Mouse (Mus musculus): ENCODE data around the gene Ntng1.

The Ntng1 gene

DNA sequence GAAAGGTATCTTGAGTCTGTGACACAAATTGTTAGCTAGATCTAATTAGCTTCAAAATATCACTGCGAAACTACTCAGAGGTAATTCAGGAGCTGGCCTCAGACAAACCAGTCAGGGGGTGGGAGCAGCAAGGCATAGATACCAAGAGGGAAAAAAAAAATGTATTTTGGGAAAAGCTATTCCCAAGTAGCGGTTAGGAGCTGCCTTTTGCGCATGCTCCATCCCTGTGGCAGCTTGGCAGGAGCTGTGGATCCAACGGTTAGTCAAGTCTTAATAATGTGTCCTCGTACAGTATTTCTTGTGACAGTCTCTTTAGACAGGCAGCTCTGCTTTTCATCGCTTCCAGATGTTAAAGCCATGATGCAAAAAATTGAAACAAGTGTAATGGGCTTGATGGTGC lies 87.9 kb downstream of the Ntng1 start:
- in situ Hi-C loops (cut with MboI, MseI), result no loop called here

DNA sequence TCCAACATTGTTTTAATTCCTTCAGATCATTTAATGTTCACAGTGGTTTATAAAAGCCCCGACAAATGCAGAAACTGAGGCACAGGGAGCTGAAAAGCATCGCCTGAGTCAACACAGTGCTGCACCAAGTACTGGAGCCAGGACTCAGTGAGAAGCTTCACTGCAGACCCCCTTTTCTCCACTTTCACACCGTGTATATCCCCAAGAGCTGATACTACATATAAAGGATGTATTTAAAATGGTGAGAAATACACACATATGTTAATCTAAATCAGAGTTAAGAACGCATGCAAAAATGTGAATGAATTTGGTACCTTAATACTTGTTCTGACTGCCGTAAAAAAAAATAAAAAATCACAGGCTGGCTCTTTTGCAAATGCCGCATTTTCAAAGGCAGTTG lies 88.4 kb downstream of the Ntng1 start:
- in situ Hi-C loops (cut with MboI, MseI), result no loop called here

DNA sequence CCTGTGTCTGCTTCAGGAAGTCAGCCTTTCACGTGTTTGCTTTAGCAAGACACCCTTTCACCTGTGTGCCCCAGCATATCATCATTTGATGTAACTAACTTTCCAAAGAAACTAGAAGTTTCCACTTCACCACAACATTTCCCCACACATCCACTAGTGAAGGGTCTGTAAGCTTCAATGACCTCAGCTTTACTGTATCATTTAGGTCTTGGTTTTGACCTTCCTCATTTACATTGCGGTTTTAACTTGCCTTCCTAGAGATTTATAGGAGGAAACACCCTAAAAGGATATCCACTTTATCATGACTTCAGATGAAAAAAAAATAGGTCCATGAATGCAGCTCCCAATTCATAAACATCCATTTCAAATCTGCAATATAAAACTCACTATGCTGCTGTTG lies 89.7 kb downstream of the Ntng1 start:
- in situ Hi-C loops (cut with MboI, MseI), result loop anchor here (5.0 kb wide), 1 partner anchor 728 kb away; no protein-coding TSS in a partner anchor

GRCm38 (mm10) chr3:110048152-110048551 lies 95.7 kb downstream of the Ntng1 start:
- in situ Hi-C loops (cut with MboI, MseI), result no loop called here

DNA sequence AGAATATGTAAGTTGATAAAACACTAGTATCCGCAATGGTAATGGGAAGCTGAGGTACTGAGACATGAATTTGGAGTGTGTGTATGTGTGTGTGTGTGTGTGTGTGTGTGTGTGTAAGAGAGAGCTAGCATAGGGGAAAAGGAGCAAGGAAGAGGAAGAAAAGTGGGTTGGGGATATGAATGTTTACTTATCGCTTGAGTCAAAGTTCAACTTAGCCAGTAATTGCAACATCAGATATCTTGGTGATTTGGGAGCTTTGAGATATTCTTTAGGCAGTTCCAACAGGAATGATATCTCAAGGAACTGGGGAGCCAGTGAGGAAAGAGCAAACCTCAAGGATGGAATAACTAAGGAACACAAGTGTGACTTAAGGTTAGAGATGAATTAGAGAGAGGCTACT lies 97.1 kb downstream of the Ntng1 start:
- in situ Hi-C loops (cut with MboI, MseI), result no loop called here

DNA sequence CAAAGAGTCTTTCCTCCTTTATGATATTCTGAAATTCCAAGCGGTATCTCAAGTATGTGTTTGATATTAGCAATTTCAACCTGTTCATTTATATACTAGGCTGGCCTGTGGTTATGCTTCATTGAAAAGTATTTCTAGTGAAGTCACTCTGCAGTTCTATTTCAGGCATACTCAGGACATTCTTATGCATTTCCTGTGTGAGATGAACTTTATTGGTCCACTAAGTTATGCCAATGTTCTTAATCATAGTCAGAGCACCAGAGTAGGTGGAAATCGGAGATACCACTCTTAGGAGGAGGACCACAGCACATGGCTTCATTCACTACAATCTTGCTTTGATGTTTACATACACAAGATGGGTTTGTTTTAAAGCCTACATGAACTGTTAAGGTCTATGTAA lies 99.6 kb downstream of the Ntng1 start:
- in situ Hi-C loops (cut with MboI, MseI), result no loop called here

DNA sequence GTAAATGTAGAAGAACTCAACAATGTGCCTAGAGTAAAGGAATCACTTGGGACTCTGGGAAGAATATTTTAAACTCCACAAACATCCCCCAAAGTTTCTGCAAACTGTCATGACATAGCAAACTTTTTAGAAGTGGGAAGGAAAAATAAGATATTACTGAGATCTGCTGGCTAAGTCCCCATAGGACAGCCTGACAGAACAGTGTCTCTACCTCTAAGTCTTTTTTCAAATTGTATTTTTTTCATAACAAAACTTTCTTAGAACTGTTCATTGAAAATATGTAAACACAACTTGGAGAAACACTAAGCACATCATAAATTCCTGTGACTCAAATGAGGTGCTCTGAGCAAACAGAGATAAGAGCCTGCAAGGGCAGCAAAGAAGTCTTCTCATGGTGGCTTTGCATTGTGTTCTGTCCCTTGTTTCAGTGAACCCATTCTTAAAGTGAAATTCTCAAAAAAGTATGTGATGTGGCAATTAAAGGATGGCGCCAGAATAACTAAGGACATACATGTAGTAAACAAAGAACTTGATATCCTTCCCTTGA lies 100.1 kb downstream of the Ntng1 start:
- in situ Hi-C loops (cut with MboI, MseI), result no loop called here

DNA sequence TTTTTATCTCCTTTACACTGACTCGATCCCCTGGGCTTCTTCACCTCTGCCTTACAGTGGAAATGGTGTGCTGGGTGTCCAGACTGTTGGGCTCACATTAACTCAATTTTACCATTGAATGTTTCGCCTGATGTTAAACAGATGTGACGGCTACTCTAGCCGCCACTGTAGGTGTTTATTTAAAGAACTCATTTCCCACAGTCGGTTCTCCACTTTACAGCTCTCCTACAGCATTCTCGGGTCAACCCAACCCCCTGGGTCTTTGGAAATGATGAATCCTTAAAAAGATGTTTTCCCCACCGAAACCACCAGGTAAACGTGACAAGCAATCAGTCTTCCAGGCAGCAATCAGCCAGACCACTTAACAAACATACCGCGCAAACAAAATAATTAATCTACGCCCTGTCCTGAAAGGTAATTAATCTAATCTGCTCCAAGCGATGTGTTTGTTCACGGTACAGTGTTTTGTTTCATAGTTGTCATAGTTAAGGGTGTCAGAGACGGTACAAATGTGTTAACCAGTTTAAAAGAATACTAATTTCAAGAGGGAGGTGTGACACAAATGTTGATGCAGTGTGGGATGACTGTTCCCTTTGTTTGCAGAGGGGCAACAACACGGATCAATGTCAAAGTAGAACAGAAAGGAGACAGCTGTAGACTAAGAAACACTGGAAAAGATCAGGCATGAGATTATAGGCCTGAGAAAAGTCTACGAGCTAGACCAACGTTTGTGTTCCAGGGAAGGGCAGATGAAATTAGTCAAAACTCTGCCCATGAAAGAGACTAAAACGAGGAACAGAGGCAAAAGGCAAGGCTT lies 120.8 kb downstream of the Ntng1 start:
- in situ Hi-C loops (cut with MboI, MseI), result no loop called here

DNA sequence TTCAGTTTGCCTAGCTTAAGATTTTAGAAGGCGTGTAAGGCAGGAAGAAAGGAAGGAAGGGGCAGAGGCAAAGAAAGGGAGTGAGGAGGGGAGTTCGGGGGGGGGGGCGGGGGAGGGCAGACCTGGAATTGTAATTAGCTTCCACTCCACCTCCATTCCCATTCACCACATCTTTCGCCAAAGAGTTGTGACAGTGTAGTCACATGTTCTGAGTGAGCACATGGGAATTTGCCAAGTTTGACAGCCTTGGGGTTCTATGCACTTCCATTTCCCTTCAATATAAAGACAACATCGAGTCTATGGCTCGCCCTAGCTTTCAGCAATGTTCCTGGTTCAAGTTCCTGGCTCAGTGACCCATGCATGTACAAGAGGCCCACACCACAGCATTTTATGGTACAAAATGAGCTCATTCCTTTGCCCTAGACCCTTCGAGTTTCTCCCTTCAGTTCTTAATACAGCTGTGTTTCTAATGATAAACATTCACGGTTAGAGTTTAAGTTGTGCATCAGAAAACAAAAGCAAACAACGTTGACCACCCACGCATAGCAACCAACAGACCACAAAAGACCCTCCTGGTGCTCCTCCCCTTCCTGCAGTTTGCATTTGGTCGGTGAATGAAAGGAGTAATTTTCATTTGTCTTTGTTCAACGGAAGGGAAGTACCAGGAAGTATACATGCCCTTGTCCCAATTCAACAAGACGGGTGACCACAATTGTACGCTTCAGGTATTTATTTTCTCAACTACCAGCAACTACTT lies 132.8 kb downstream of the Ntng1 start:
- in situ Hi-C loops (cut with MboI, MseI), result no loop called here

DNA sequence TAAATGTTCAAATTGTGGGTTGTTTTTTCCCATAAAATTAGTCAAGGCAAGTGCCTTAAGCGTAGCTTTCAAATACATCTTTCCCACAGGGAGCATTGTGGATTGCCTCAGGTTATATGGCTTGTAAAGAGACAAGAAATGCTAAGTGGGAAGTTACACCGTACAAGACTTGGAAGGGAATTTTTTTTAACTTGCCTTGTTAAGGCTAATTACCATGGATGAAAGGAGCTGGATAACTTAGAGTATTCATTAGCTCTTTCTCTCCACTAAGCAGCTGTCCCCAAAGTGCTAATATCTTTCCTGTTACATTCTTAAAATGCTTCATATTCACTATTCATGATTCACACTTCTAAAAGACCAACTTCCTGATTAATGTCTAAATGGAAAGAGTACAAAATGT lies 133.4 kb downstream of the Ntng1 start:
- in situ Hi-C loops (cut with MboI, MseI), result no loop called here

DNA sequence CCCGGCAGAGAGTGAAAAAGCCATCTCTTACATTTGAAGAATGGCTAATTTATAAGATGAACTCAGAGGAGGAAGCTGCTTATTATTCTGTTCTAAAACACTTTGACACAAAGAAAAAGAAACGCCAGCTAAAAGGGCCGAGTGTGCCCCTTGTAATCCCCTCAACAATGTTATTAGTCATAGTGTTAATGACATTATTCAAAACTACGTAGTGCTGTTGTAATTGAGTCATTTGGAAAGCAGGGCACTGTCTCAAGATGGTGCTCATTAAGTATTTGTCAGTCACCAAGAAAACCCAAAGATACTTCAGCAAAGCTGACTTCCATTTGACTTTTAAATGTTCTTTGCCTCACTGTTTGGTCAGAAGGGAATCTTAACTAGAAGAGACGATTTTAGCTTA lies 143.5 kb downstream of the Ntng1 start:
- in situ Hi-C loops (cut with MboI, MseI), result no loop called here

GRCm38 (mm10) chr3:109995663-109996024 lies 148.2 kb downstream of the Ntng1 start:
- in situ Hi-C loops (cut with MboI, MseI), result no loop called here

DNA sequence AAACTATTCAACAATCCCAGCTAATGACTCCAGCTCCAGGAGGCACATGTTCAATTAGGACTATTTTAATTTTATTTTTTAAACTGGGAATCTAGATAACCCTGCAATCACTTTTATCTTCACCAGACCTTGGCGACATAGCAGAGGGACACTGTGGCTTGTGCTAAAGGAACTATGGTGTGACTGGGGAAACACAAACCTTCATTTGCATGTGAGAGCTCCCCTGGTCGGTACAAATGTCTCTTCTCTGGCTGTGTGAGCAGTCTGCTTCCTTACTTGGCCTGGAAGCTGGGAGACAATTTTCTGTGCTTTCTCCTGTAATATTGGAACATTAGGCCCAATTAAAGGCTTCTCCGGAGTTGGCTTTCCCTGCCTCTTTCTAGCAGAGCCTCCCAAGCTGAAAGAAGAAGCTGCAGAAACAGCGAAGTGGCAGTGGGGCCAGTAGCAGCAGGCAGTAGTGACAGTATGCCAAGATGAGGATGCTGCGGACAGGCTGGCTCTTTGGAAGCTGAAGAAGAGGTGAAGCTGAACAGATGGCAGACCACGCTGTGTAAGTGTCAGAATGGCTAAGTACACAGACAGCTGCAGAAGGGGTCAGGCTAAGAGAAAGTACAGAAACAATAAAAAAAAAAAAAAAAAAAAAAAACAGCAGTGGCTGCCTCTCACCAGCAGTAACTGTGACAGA lies 148.7 kb downstream of the Ntng1 start:
- in situ Hi-C loops (cut with MboI, MseI), result no loop called here

GRCm38 (mm10) chr3:109984086-109984485 lies 159.7 kb downstream of the Ntng1 start:
- in situ Hi-C loops (cut with MboI, MseI), result no loop called here

GRCm38 (mm10) chr3:109977614-109978013 lies 166.2 kb downstream of the Ntng1 start:
- in situ Hi-C loops (cut with MboI, MseI), result no loop called here

DNA sequence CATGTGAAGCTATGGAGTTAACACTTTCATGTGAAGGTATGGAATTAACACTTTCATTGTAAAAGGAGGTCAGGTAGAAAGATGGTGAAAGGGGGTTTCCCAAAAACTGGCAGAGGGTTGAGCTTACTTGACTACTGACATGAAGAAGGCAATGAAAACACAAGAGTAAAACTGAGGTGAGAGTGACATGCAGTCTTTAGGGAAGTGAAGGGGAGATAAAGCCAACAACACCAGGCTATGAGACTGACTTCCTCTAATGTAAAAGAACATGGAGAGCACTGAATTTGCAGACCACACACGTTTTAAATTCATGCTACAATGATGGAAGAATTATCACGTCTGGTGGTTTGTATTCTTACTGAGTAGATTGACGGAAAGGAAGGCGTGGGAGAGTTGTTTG lies 168.7 kb downstream of the Ntng1 start:
- in situ Hi-C loops (cut with MboI, MseI), result no loop called here

DNA sequence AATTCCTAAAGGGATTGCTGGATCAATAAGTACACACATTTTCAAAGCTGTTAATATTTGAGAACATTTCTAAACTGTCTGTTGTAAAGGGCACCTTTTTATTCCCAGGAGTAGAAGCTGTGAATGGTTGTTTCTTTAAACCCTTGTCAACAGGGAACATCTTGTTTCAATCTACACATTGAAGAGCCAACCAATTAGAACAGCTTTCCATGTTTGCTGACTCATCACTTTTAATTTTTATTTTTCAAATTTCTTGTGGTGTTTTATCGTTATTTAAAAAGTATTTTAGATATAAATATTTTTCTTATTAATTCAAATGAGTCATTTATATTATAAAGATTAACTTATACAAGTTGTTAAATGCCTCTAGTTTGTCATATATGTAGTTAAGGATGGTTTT lies 172.3 kb downstream of the Ntng1 start:
- in situ Hi-C loops (cut with MboI, MseI), result no loop called here

DNA sequence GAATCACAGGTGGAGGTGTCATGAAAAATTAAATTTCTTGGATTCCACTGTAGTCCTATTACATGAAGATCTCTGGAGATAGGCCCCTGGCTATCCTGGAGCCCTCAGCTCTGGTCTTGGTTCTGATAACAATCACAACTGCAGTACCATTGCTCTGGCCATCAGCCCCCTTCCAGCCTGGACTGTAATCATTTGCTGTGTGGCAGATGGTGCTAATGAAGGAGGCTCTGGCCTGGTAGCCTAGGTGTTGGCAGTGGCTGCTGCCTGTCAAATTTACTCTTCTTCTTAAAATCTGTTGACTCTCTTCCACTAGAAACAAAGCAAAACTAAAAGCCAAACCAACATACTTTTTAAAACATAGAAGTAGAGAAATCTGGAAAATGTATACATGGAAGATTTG lies 173.6 kb downstream of the Ntng1 start:
- in situ Hi-C loops (cut with MboI, MseI), result no loop called here

DNA sequence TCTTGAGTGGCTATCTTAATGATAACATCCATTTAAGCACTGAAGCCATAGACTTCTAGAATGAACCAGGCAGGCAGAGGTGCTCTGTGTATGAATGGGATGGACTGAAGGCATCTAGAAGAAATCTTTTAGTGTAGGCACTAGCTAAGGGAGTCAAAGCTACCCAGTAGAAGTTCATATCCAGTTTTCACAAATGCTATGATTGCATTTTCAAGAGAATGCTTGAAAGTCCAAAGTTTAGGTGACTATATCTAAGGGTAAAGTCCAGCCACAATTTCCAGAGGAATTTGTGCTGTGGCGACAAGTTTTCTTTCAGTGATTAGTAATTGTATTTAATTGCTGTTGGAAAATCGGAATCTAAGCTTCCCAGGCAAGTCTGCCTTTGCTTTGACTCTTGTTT lies 181.2 kb downstream of the Ntng1 start:
- in situ Hi-C loops (cut with MboI, MseI), result no loop called here

GRCm38 (mm10) chr3:109942960-109943359 lies 200.9 kb downstream of the Ntng1 start:
- in situ Hi-C loops (cut with MboI, MseI), result no loop called here

DNA sequence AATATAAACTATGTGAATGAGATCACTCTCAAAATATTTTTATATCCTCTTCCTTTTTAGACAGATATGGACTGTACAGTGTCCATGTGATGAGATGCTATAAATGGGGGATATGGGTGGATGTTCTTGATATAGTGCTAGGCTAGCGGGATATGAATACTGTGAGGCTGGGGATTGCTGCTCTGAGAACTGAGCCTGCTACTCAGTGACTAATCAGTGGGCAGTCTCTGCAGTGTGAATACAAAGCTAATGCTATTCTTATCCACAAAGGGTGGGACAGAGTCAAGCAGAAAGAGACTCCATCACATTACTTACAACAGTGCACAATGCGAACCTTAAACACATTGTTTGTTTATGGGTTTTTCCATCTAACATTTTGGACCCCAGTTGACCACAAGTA lies 206.2 kb downstream of the Ntng1 start:
- in situ Hi-C loops (cut with MboI, MseI), result loop anchor here (10.0 kb wide), 1 partner anchor 643 kb away; no protein-coding TSS in a partner anchor

DNA sequence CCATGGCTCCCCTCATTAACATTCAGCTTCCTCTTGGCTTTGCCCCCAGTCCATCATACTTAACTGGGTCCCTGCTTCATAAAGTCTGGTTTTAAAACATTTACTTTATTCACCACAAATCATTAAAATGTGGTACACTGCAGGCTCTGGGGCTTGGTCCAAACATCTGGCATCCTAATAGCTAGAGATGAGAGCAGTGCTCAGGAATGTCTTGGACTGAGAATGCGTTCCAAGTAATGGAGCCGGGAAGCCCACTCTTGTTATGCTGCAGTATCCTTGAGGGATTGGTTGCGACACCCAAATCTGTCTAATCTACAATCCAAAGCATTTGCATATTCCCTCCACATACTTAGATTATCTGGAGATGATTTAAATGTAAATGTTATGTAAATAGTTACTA lies 207.5 kb downstream of the Ntng1 start:
- in situ Hi-C loops (cut with MboI, MseI), result loop anchor here (10.0 kb wide), 1 partner anchor 641 kb away; no protein-coding TSS in a partner anchor

All from T-helper 2 cell (primary cell).